Mouse (Mus musculus) myocyte (in vitro differentiated cells): ENCODE data around the gene Flywch2.

Experiments
- E2F4 ChIP-seq: IDR thresholded peaks from one replicate; pipeline ENCODE4 v1.6.1; 2011; ENCODE audit warnings: mild to moderate bottlenecking, control low read depth, moderate library complexity; ENCODE audit not compliant: insufficient read depth
- MAX ChIP-seq: IDR thresholded peaks from one replicate; pipeline ENCODE4 v1.6.1; 2011; ENCODE audit warnings: low read depth, mild to moderate bottlenecking, control low read depth
- MYOG ChIP-seq, 3 experiments: IDR thresholded peaks; one replicate each; pipeline ENCODE4 v1.6.1; 2011; ENCODE audit warnings: control low read depth in 2 of 3, low read depth in 2 of 3, mild to moderate bottlenecking in 2 of 3; ENCODE audit not compliant: insufficient read length in 2 of 3, control insufficient read depth in 1 of 3, insufficient read depth in 1 of 3
- POLR2A ChIP-seq: IDR thresholded peaks from one replicate; pipeline ENCODE4 v1.6.1; 2011; ENCODE audit warnings: low read depth, mild to moderate bottlenecking, control low read depth, moderate library complexity; ENCODE audit not compliant: insufficient read length
- POLR2AphosphoS2 ChIP-seq: IDR thresholded peaks from one replicate; pipeline ENCODE4 v1.6.1; 2011; ENCODE audit warnings: low read depth, control low read depth; ENCODE audit not compliant: insufficient read length
- SRF ChIP-seq: IDR thresholded peaks from one replicate; pipeline ENCODE4 v1.6.1; 2011; ENCODE audit warnings: low read depth; ENCODE audit not compliant: control insufficient read depth, insufficient read length

- TF ChIP-seq POLR2A (no peak), E2F4 (no peak), POLR2AphosphoS2 (no peak), MAX (no peak), MYOG (IDR thresholded peaks at IDR 0.05; ENCODE audit: control insufficient read depth in 1 of 3, insufficient read depth in 1 of 3, insufficient read length in 2 of 3, low read depth in 2 of 3) (no peak), SRF (no peak)
These were observed 4.6 kb upstream of the Flywch2 start, which contains the start of gene Srrm2 for GRCm38 (mm10) chr17:23790269-23791078.
